Mouse (Mus musculus) thymus, postnatal 25 days (tissue): ENCODE measurements around the gene Ndufv3.

Source experiments
- DNase-seq: peaks from one replicate; pipeline ENCODE4 v3.0.0; 2022

Gene Ndufv3

GRCm38 (mm10) chr17:31519946-31520838, at the start of gene Ndufv3, which contains the start of gene Wdr4:
Gene Ndufv3 (plus strand): TSS chr17:31520115.
Gene Wdr4 (minus strand): TSS chr17:31519980.
- peak; percentile 99 for DNase-seq

- DNase-seq = no peak
These were observed 49.0 kb upstream of the Ndufv3 start for GRCm38 (mm10) chr17:31470766-31471418.

- no peak for DNase-seq
These were observed 45.5 kb upstream of the Ndufv3 start for GRCm38 (mm10) chr17:31474388-31474787.

- no peak for DNase-seq
These were observed 41.3 kb upstream of the Ndufv3 start for GRCm38 (mm10) chr17:31478606-31479005.

GRCm38 (mm10) chr17:31479108-31479844, 40.6 kb upstream of the Ndufv3 start:
- DNase-seq = no peak

- DNase-seq = no peak
These were observed 33.2 kb upstream of the Ndufv3 start for GRCm38 (mm10) chr17:31486616-31487198.

- DNase-seq = no peak
These were observed 32.4 kb upstream of the Ndufv3 start for GRCm38 (mm10) chr17:31487433-31488060.

GRCm38 (mm10) chr17:31491355-31491754, 28.6 kb upstream of the Ndufv3 start:
- DNase-seq = no peak

GRCm38 (mm10) chr17:31492416-31492815, 27.5 kb upstream of the Ndufv3 start:
- DNase-seq = peak; percentile 70

GRCm38 (mm10) chr17:31494989-31495388, 24.9 kb upstream of the Ndufv3 start:
- no peak for DNase-seq

GRCm38 (mm10) chr17:31497726-31498125, 22.2 kb upstream of the Ndufv3 start:
- no peak for DNase-seq

GRCm38 (mm10) chr17:31499725-31500124, 20.2 kb upstream of the Ndufv3 start:
- no peak for DNase-seq

GRCm38 (mm10) chr17:31500416-31500815, 19.5 kb upstream of the Ndufv3 start:
- no peak for DNase-seq

- no peak for DNase-seq
These were observed 19.0 kb upstream of the Ndufv3 start for GRCm38 (mm10) chr17:31500908-31501307.

GRCm38 (mm10) chr17:31502261-31502927, 17.5 kb upstream of the Ndufv3 start:
- no peak for DNase-seq

GRCm38 (mm10) chr17:31503337-31503736, 16.6 kb upstream of the Ndufv3 start:
- DNase-seq = no peak

GRCm38 (mm10) chr17:31503936-31504335, 16.0 kb upstream of the Ndufv3 start:
- no peak for DNase-seq

- no peak for DNase-seq
These were observed 14.9 kb upstream of the Ndufv3 start for GRCm38 (mm10) chr17:31505013-31505412.

GRCm38 (mm10) chr17:31506282-31506681, 13.6 kb upstream of the Ndufv3 start:
- no peak for DNase-seq

- no peak for DNase-seq
These were observed 9.0 kb upstream of the Ndufv3 start for GRCm38 (mm10) chr17:31510944-31511343.

- peak; percentile 88 for DNase-seq
These were observed 8.0 kb upstream of the Ndufv3 start for GRCm38 (mm10) chr17:31511792-31512495.
